Mouse (Mus musculus) megakaryocyte progenitor cell, adult 5-6 weeks (primary cell): ENCODE data around the gene Olfr933. TPM values are rescaled to one million over a fixed set of nuclear protein-coding genes. Genes with fewer than 3 reads are reported as not detected.

Experiments
- ATAC-seq: replicated peaks from 2 replicates; pipeline ENCODE4 v1.8.0; 2016; ENCODE audit warnings: mild to moderate bottlenecking, moderate TSS enrichment, inconsistent platforms; ENCODE audit not compliant: poor library complexity
- total RNA-seq, 2 experiments: library from RNA; stranded (forward) in 1 of 2; stranded (reverse) in 1 of 2; fragments of 157-497, 149-512 nt in 1 of 2; fragments of 200-1000 nt in 1 of 2; gene quantifications; 2 replicates each; pipeline versions ENCODE4 v1.2.3 to v1.2.4; 2015 to 2017

Olfr933 gene
- total RNA-seq (2015) (not detected in 2 replicates), total RNA-seq (2017) (not detected in 2 replicates)

DNA sequence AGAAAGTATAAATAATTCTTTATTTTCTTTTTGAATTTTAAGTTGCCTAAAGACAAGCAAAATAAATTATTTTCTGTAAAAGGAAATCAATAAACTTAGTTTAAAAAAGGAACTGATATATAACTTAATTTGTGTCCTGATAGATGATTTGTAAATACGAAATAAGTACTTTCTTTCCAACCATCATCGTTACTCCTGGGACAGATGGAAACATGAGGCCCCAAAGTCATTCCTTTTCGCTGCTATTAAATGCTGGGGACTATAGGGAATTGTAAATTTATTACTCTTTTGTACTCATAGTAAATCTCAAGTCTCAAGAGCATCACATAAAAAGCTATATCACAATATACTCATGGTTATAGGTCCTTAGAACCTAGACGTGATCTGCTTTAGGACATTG lies at the start of gene Olfr933:
Olfr933 (plus strand) TSS at position 301 of the 400 bp plus-strand sequence.
- no peak for ATAC-seq

DNA sequence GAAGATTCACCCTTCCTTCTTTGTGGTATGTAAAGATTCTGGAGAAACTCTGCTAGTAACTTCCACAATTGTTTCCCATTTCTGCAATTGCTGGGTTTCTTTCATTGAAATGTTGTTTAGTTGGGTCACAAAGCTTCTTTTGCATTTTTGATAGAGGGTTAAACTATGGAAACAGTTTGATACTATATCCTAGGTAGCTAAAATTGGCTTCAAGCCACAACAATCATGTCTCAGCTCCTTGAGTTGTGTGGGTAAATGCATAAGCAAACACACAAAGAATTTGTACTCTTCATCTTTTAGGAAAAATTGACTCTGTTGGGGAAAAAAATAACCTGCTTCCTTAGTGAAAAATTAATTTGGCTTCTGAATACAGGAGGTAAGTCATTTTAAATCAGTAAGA lies 42.6 kb upstream of the Olfr933 start, which contains the start of gene Olfr930:
Olfr930 (plus strand) TSS at position 301 of the 400 bp plus-strand sequence.
- ATAC-seq = no peak

DNA sequence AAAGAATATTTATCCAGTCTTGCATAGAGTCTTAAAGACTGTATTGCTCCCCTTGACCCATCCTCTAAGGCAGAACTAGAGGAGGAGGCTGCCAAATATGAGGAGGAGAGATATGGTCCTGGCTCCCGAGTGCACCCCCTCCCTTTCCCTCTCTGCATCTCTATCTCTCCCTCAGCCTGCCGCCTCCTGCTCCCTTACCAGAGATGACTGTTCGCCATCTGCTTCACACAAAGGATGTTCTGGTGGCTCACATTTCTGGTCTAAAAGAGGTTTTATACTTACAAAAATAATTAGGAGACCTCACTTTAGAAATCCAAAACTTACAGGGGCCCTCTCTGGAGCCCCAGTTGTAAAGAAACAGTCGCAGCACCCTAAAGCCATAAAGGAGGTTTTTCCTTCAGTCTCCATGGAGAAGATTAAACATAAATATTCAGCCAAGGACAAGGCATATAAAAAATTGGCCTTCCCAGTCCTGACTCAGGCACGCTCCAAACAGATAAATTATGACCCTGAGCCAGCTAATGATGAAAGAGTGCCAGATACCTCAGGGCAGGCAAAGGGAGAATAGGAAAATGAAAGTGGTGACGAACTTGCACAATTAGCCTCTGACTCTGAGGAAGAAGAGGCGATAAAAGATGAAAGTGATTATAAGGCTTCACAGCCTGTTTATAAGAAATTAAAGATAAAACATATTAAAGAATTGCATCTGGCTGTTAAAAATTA lies 18.6 kb upstream of the Olfr933 start:
- no peak for ATAC-seq

DNA sequence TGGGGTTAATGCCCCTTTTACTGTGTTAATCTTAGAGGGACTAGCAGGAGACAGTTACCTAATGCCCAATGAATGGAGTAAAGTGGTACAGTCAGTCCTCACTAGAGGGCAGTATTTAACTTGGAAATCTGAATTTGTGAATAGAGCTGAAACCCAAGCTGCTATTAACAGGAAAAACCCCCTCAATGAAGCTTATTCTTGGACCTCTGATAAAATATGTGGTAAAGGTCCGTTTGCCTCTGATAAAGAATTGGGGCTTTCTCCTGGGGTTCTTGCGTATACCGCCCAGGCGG lies 18.0 kb upstream of the Olfr933 start:
- ATAC-seq = no peak

DNA sequence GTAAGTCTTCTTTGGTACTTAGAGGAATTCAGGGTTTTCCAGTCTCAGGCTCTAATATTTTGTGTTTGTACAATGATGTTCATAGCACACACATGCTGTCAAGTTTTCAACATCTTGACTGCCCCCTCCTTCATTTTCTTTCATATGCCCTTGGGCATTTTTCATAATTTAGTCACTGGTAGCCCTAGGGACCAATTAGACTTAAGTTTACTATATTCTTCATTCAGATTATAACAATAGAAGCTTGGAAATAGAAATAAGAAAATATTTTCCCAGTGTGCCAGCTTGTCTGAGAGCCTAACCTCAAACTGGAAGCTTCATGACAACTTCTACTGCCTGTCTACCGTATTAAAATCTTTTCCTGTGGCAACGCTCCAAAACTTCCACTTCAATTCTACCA lies 16.1 kb downstream of the Olfr933 start, which contains the start of gene Olfr934:
Olfr934 (minus strand) TSS at position 101 of the 400 bp plus-strand sequence.
- ATAC-seq = no peak

DNA sequence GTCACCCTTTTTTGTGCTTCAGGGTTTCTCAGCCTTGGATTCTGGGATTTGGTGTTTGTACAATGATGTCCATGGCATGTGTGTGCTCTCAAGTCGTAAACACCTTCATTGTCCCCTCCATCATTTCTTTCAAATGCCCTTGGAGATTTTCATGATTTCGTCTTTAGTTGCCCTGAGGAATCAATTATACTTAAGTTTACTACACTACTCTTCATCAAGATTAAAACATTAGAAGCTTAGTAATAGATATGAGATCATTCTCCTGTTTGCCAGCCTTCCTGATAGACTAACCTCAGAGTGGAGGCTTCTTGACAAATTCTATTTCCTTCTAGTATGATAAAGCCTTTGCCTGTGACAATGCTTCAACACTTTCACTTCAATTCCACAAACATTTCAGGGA lies 27.5 kb downstream of the Olfr933 start, which contains the start of gene Olfr935:
Olfr935 (minus strand) TSS at position 101 of the 400 bp plus-strand sequence.
- no peak for ATAC-seq

DNA sequence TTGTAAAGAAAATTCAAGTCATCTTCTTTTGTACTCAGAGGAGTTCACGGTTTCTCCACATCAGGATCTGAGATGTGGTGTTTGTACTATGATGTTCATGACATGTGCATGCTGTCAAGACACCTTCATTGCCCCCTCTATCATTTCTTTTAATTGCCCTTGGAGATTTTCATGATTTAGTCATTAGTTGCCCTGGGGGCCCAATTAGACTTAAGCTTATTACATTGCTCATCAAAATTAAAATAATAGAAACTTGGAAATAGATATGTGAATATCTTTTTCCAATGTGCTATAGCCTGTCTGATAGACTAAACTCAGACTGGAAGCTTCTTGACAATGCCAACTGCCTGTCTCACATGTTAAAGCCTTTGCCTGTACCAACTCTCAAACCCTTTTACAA lies 51.2 kb downstream of the Olfr933 start, which contains the start of gene Olfr146:
Olfr146 (minus strand) TSS at position 101 of the 400 bp plus-strand sequence.
- ATAC-seq = no peak

Other genes with a start within 250 kb of the Olfr933 start
- gene Olfr920, start 220.0 kb upstream of the Olfr933 start, total RNA-seq (2015) = 0.10 and 0.49 TPM in 2 replicates
- gene Olfr920, start 220.0 kb upstream of the Olfr933 start, total RNA-seq (2017) = 0.20 TPM in 1 of 2 replicates, not detected in the other
- gene Olfr921, start 199.2 kb upstream of the Olfr933 start, total RNA-seq (2015) = not detected in 2 replicates
- gene Olfr921, start 199.2 kb upstream of the Olfr933 start, total RNA-seq (2017) = not detected in 2 replicates
- gene Olfr922, start 157.7 kb upstream of the Olfr933 start, total RNA-seq (2015) = not detected in 2 replicates
- not detected in 2 replicates for gene Olfr922, start 157.7 kb upstream of the Olfr933 start, total RNA-seq (2017)
- not detected in 2 replicates for gene Olfr923, start 145.8 kb upstream of the Olfr933 start, total RNA-seq (2015)
- gene Olfr923, start 145.8 kb upstream of the Olfr933 start, total RNA-seq (2017) = not detected in 2 replicates
- gene Olfr924, start 127.9 kb upstream of the Olfr933 start, total RNA-seq (2015) = not detected in 2 replicates
- gene Olfr924, start 127.9 kb upstream of the Olfr933 start, total RNA-seq (2017) = not detected in 2 replicates
- gene Olfr26, start 117.3 kb upstream of the Olfr933 start, total RNA-seq (2015) = not detected in 2 replicates
- gene Olfr26, start 117.3 kb upstream of the Olfr933 start, total RNA-seq (2017) = not detected in 2 replicates
- gene Olfr926, start 95.2 kb upstream of the Olfr933 start, total RNA-seq (2015) = not detected in 2 replicates
- not detected in 2 replicates for gene Olfr926, start 95.2 kb upstream of the Olfr933 start, total RNA-seq (2017)
- gene Olfr930, start 42.5 kb upstream of the Olfr933 start, total RNA-seq (2015) = not detected in 2 replicates
- gene Olfr930, start 42.5 kb upstream of the Olfr933 start, total RNA-seq (2017) = not detected in 2 replicates
- not detected in 2 replicates for gene Olfr934, start 16.0 kb downstream of the Olfr933 start, total RNA-seq (2015)
- gene Olfr934, start 16.0 kb downstream of the Olfr933 start, total RNA-seq (2017) = not detected in 2 replicates
- not detected in 2 replicates for gene Olfr935, start 27.4 kb downstream of the Olfr933 start, total RNA-seq (2015)
- not detected in 2 replicates for gene Olfr935, start 27.4 kb downstream of the Olfr933 start, total RNA-seq (2017)
- not detected in 2 replicates for gene Olfr146, start 51.1 kb downstream of the Olfr933 start, total RNA-seq (2015)
- gene Olfr146, start 51.1 kb downstream of the Olfr933 start, total RNA-seq (2017) = not detected in 2 replicates
- gene Olfr937, start 92.6 kb downstream of the Olfr933 start, total RNA-seq (2015) = not detected in 2 replicates
- not detected in 2 replicates for gene Olfr937, start 92.6 kb downstream of the Olfr933 start, total RNA-seq (2017)
- not detected in 2 replicates for gene Olfr938, start 106.6 kb downstream of the Olfr933 start, total RNA-seq (2015)
- gene Olfr938, start 106.6 kb downstream of the Olfr933 start, total RNA-seq (2017) = not detected in 2 replicates
- gene Olfr27, start 155.8 kb downstream of the Olfr933 start, total RNA-seq (2015) = not detected in 2 replicates
- not detected in 2 replicates for gene Olfr27, start 155.8 kb downstream of the Olfr933 start, total RNA-seq (2017)
- gene Olfr943, start 194.0 kb downstream of the Olfr933 start, total RNA-seq (2015) = not detected in 2 replicates
- not detected in 2 replicates for gene Olfr943, start 194.0 kb downstream of the Olfr933 start, total RNA-seq (2017)
- gene Olfr944, start 229.6 kb downstream of the Olfr933 start, total RNA-seq (2015) = not detected in 2 replicates
- gene Olfr944, start 229.6 kb downstream of the Olfr933 start, total RNA-seq (2017) = not detected in 2 replicates